In genomic region chr15:91252956-91253355, GRCm38 (mm10) we compare ENCODE assay signal across 16 mouse cellular contexts. TPM values are rescaled to one million over a fixed set of nuclear protein-coding genes. Genes with fewer than 3 reads are reported as not detected.
DNase-seq lines count a peak whose midpoint lies in the region; ATAC-seq and TF ChIP-seq lines count a peak whose summit lies in the region.
"Had no signal": no experiment of that assay in that cellular context is flagged by ENCODE, and none has a peak within 500 bp of the region (broad histone marks: within the 10 kb centered on the region; RNA-seq: fewer than 3 reads in every experiment).

No protein-coding gene starts in this region.

- H3K9ac ChIP-seq in forebrain, embryonic 14.5 days (ENCODE audit: low read length): no peak overlapping the region
- H3K9ac ChIP-seq in forebrain, embryonic 13.5 days: no peak overlapping the region
- no peak overlapping the region for H3K9ac ChIP-seq in liver, embryonic 14.5 days (replicated peaks)
- no peak overlapping the region for H3K9ac ChIP-seq in liver, embryonic 12.5 days
- no peak overlapping the region for H3K9ac ChIP-seq in neural tube, embryonic 15.5 days (replicated peaks)
- H3K9ac ChIP-seq: kidney, embryonic 15.5 days; liver, embryonic 13.5 days; midbrain, embryonic 12.5 days had no signal

- peak; percentile 45; the same call in 1 of the 2 replicates for TF ChIP-seq CTCF in liver, embryonic 14.5 days (IDR thresholded peaks at IDR 0.05; ENCODE audit: low read depth)

- no peaks in the 10 kb centered on the region for H3K27me3 ChIP-seq in forebrain, embryonic 14.5 days (replicated peaks; ENCODE audit: control insufficient read depth, insufficient read depth, low read length)
- H3K27me3 ChIP-seq in forebrain, embryonic 13.5 days: no peaks in the 10 kb centered on the region
- no peaks in the 10 kb centered on the region for H3K27me3 ChIP-seq in liver, embryonic 14.5 days (ENCODE audit: control insufficient read depth, insufficient read depth, low read length)
- H3K27me3 ChIP-seq in liver, embryonic 12.5 days (replicated peaks): no peaks in the 10 kb centered on the region
- no peaks in the 10 kb centered on the region for H3K27me3 ChIP-seq in neural tube, embryonic 15.5 days (replicated peaks)
- H3K27me3 ChIP-seq: kidney, embryonic 15.5 days; liver, embryonic 13.5 days; midbrain, embryonic 12.5 days had no signal

- WGBS in forebrain, embryonic 14.5 days: 55% methylated on average over 8 of the region's 8 CpGs
- WGBS in forebrain, embryonic 13.5 days: 54% methylated on average over 8 of the region's 8 CpGs
- 26% methylated on average over 8 of the region's 8 CpGs for WGBS in liver, embryonic 14.5 days (ENCODE audit: insufficient replicate concordance)
- WGBS in liver, embryonic 12.5 days (ENCODE audit: insufficient replicate concordance): 37% methylated on average over 8 of the region's 8 CpGs
- 62% methylated on average over 8 of the region's 8 CpGs for WGBS in neural tube, embryonic 15.5 days

- no peaks in the 10 kb centered on the region for H3K36me3 ChIP-seq in forebrain, embryonic 14.5 days (ENCODE audit: control insufficient read depth, insufficient read depth, low read length)
- no peaks in the 10 kb centered on the region for H3K36me3 ChIP-seq in forebrain, embryonic 13.5 days (ENCODE audit: poor library complexity, severe bottlenecking)
- no peaks in the 10 kb centered on the region for H3K36me3 ChIP-seq in liver, embryonic 14.5 days (replicated peaks; ENCODE audit: control insufficient read depth, insufficient read depth, low read depth)
- H3K36me3 ChIP-seq in liver, embryonic 12.5 days: no peaks in the 10 kb centered on the region
- H3K36me3 ChIP-seq in neural tube, embryonic 15.5 days: no peaks in the 10 kb centered on the region
- H3K36me3 ChIP-seq: kidney, embryonic 15.5 days; liver, embryonic 13.5 days; midbrain, embryonic 12.5 days had no signal

- H3K4me2 ChIP-seq in forebrain, embryonic 14.5 days (ENCODE audit: low read length): no peak overlapping the region
- no peak overlapping the region for H3K4me2 ChIP-seq in forebrain, embryonic 13.5 days
- H3K4me2 ChIP-seq in liver, embryonic 14.5 days (ENCODE audit: low read depth): no peak overlapping the region
- H3K4me2 ChIP-seq in liver, embryonic 12.5 days: no peak overlapping the region
- H3K4me2 ChIP-seq in neural tube, embryonic 15.5 days: no peak overlapping the region
- H3K4me2 ChIP-seq: kidney, embryonic 15.5 days; liver, embryonic 13.5 days; midbrain, embryonic 12.5 days had no signal

- H3K27ac ChIP-seq in forebrain, embryonic 14.5 days (ENCODE audit: low read depth, low read length): no peak overlapping the region
- H3K27ac ChIP-seq in forebrain, embryonic 13.5 days: no peak overlapping the region
- H3K27ac ChIP-seq in liver, embryonic 14.5 days: no peak overlapping the region
- H3K27ac ChIP-seq in liver, embryonic 12.5 days: no peak overlapping the region
- no peak overlapping the region for H3K27ac ChIP-seq in neural tube, embryonic 15.5 days (replicated peaks)
- H3K27ac ChIP-seq: kidney, embryonic 15.5 days; midbrain, embryonic 12.5 days had no signal

- H3K9me3 ChIP-seq in forebrain, embryonic 14.5 days (replicated peaks; ENCODE audit: control insufficient read depth, low read length): no peaks in the 10 kb centered on the region
- no peaks in the 10 kb centered on the region for H3K9me3 ChIP-seq in forebrain, embryonic 13.5 days (replicated peaks)
- H3K9me3 ChIP-seq in liver, embryonic 14.5 days (ENCODE audit: control insufficient read depth, low read length): no peaks in the 10 kb centered on the region
- H3K9me3 ChIP-seq in liver, embryonic 12.5 days (replicated peaks): no peaks in the 10 kb centered on the region
- H3K9me3 ChIP-seq in neural tube, embryonic 15.5 days (replicated peaks): no peaks in the 10 kb centered on the region
- H3K9me3 ChIP-seq: kidney, embryonic 15.5 days; liver, embryonic 13.5 days; midbrain, embryonic 12.5 days had no signal

- ATAC-seq in forebrain, embryonic 14.5 days: no peak
- ATAC-seq in forebrain, embryonic 13.5 days: no peak
- ATAC-seq in liver, embryonic 14.5 days (ENCODE audit: insufficient read depth): no peak
- no peak for ATAC-seq in liver, embryonic 12.5 days
- no peak for ATAC-seq in neural tube, embryonic 15.5 days (ENCODE audit: low FRiP score)

- DNase-seq in forebrain, embryonic 14.5 days (ENCODE audit: low spot score): peak; percentile 26
- DNase-seq in liver, embryonic 14.5 days (ENCODE audit: low read depth in 3 of 3, low spot score in 3 of 3): peak in 2 of 3 experiments; percentile 18 to 23
- peak; percentile 46 for DNase-seq in c-Kit-positive CD71-positive TER-119-positive erythroid progenitor cells, embryonic 14.5 days (ENCODE audit: low spot score)
- peak; percentile 52 for DNase-seq in retina, embryonic 14.5 days (ENCODE audit: low spot score)
- DNase-seq in thymus, postnatal 0 days (ENCODE audit: low spot score): no peak
- DNase-seq: cerebellum, postnatal 25 days; heart, postnatal 4 days; liver, embryonic 13.5 days had no signal

- no peak for TF ChIP-seq EP300 in liver, embryonic 14.5 days (IDR thresholded peaks at IDR 0.05; ENCODE audit: low read depth)

- H3K4me3 ChIP-seq in forebrain, embryonic 14.5 days (ENCODE audit: low read depth, low read length): no peak overlapping the region
- H3K4me3 ChIP-seq in forebrain, embryonic 13.5 days: no peak overlapping the region
- H3K4me3 ChIP-seq in liver, embryonic 14.5 days (ENCODE audit: insufficient read depth in 1 of 2, low read depth in 2 of 2, low read length in 2 of 2): no peak overlapping the region
- no peak overlapping the region for H3K4me3 ChIP-seq in liver, embryonic 12.5 days
- no peak overlapping the region for H3K4me3 ChIP-seq in neural tube, embryonic 15.5 days (replicated peaks)
- H3K4me3 ChIP-seq: kidney, embryonic 15.5 days; liver, embryonic 13.5 days; midbrain, embryonic 12.5 days had no signal

- peaks cover 4% of the 10 kb centered on the region; the same call in 1 of the 2 replicates for H3K4me1 ChIP-seq in forebrain, embryonic 14.5 days (ENCODE audit: control insufficient read depth, insufficient read depth, low read length)
- H3K4me1 ChIP-seq in forebrain, embryonic 13.5 days: peaks cover 18% of the 10 kb centered on the region
- peaks cover 22 to 32% of the 10 kb centered on the region in 2 experiments for H3K4me1 ChIP-seq in liver, embryonic 14.5 days (replicated peaks; ENCODE audit: control insufficient read depth in 2 of 2, insufficient read depth in 2 of 2, low read length in 1 of 2)
- peaks cover 35% of the 10 kb centered on the region for H3K4me1 ChIP-seq in liver, embryonic 12.5 days
- H3K4me1 ChIP-seq in neural tube, embryonic 15.5 days: no peaks in the 10 kb centered on the region
- H3K4me1 ChIP-seq: kidney, embryonic 15.5 days; midbrain, embryonic 12.5 days had no signal

RNA-seq across cellular contexts. Expression of gene CN725425, which starts 53.7 kb away (rescaled TPM):
- polyA plus RNA-seq in forebrain, embryonic 14.5 days (2014; fragmentation: Nextera tagmentation; extraction: Ambion mirVana): not detected in 2 replicates
- not detected in 2 replicates for polyA plus RNA-seq in forebrain, embryonic 13.5 days (2015; fragmentation: Nextera tagmentation; extraction: Ambion mirVana)
- polyA plus RNA-seq in liver, embryonic 14.5 days (2012; rRNA removed): 0.02 TPM in 1 of 2 replicates, not detected in the other
- 0.05 TPM in 1 of 2 replicates, not detected in the other for polyA plus RNA-seq in liver, embryonic 14.5 days (2014; fragmentation: Nextera tagmentation; extraction: Ambion mirVana)
- polyA plus RNA-seq in liver, embryonic 12.5 days (2016; fragmentation: Nextera tagmentation; extraction: Ambion mirVana): not detected in 2 replicates
- not detected in 2 replicates for polyA plus RNA-seq in thymus, postnatal 0 days (2015; fragmentation: Nextera tagmentation; extraction: Ambion mirVana)
- not detected in 2 replicates for polyA plus RNA-seq in neural tube, embryonic 15.5 days (2015; fragmentation: Nextera tagmentation; extraction: Ambion mirVana)
- polyA plus RNA-seq: brain, embryonic 14.5 days; C2C12; gonadal fat pad, adult 2 months; liver, embryonic 13.5 days; midbrain, embryonic 12.5 days had no signal
